Mouse (Mus musculus): ENCODE data around the gene Pcna. TPM values are rescaled to one million over a fixed set of nuclear protein-coding genes. Genes with fewer than 3 reads are reported as not detected.
A peak's percentile ranks its signal among the peaks of the same experiment; 100 is the strongest.

Gene Pcna
- polyA plus RNA-seq, 1 experiment from 2014 or later, result 202 TPM

- Histone ChIP-seq H3K36me3 (ENCODE audit: control insufficient read depth, insufficient read depth) (no peaks in the 10 kb centered on the region), H3K9me3 (replicated peaks; ENCODE audit: control insufficient read depth, low read length) (no peaks in the 10 kb centered on the region), H3K4me1 (ENCODE audit: control insufficient read depth, low read depth, low read length) (peaks cover 28% of the 10 kb centered on the region), H3K27ac (ENCODE audit: low read length) (peak overlapping the region; percentile 75), H3K4me2 (ENCODE audit: low read depth, low read length) (peak overlapping the region; percentile 85), H3K27me3 (ENCODE audit: control insufficient read depth, insufficient read depth, low read depth, low read length) (no peaks in the 10 kb centered on the region), H3K9ac (ENCODE audit: low read depth, low read length) (peak overlapping the region; percentile 84), H3K4me3 (ENCODE audit: low read depth, low read length) (peak overlapping the region; percentile 72)
- ATAC-seq (ENCODE audit: low read depth), result no peak
- 11% methylated on average over 6 of the region's 6 CpGs for WGBS (ENCODE audit: insufficient replicate concordance)
Measured at GRCm38 (mm10) chr2:132264266-132264710, 11.2 kb upstream of the Pcna start.

DNA sequence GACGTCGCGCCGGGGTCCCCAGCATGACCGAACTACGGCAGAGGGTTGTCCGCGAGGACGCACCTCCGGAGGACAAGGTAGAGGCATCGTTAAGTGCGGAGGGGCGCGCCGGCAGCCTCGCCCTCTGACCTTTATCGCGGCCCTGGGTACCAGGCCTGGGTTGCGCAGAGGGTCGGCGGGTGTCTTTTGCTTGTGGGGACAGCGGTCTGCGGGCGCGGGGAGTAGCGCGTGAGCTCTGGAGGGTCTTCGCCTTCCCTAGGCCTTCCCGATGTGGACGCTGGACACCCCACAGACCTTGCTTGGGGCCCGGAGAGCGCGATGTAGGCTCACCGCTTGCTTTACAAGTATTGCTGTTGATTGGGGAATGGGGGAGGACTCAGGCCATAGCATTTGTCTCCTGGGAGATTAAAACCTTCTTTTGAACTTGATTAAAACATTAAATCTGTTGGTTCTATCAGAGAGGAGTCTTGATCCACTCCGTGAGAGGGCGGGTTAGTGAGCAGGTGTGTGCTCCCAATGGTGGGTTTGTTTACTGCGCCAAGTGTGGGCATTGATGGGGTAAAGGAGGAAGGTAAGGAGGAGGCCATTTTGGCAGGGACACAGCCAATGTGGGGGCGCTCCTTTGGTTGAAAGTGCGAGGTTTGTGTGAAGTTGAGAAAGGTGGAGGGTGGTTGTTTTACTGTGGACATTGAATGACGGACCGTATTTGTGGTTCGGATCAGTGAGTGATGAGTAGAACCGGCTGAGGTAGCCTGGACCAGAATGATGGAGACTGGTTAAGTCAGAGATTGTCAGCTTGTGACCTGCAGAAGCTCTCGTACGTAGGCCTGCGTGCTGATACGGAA is 10.5 kb upstream of the Pcna start:
- no peaks in the 10 kb centered on the region for H3K27me3 ChIP-seq (ENCODE audit: control insufficient read depth, insufficient read depth, low read depth, low read length)
- H3K9me3 ChIP-seq (replicated peaks; ENCODE audit: control insufficient read depth, low read length), result no peaks in the 10 kb centered on the region
- peak overlapping the region; percentile 85 for H3K4me2 ChIP-seq (ENCODE audit: low read depth, low read length)
- H3K4me3 ChIP-seq (ENCODE audit: low read depth, low read length), result peak overlapping the region; percentile 72
- peak overlapping the region; percentile 84 for H3K9ac ChIP-seq (ENCODE audit: low read depth, low read length)
- H3K27ac ChIP-seq (ENCODE audit: low read length), result peak overlapping the region; percentile 75
- H3K36me3 ChIP-seq (ENCODE audit: control insufficient read depth, insufficient read depth), result no peaks in the 10 kb centered on the region
- peaks cover 25% of the 10 kb centered on the region for H3K4me1 ChIP-seq (ENCODE audit: control insufficient read depth, low read depth, low read length)
- peak; percentile 47 for ATAC-seq (ENCODE audit: low read depth)
- WGBS (ENCODE audit: insufficient replicate concordance), result under 1% methylated on average over 47 of the region's 47 CpGs

- H3K27ac ChIP-seq (ENCODE audit: low read length), result peak within 1 kb of the TSS; percentile 75
- H3K9ac ChIP-seq (ENCODE audit: low read depth, low read length), result peak within 1 kb of the TSS; percentile 84
Measured at GRCm38 (mm10) chr2:132262879-132263398, 9.8 kb upstream of the Pcna start, which contains the start of gene Cds2. Cds2 (plus strand) TSS chr2:132263148.

DNA sequence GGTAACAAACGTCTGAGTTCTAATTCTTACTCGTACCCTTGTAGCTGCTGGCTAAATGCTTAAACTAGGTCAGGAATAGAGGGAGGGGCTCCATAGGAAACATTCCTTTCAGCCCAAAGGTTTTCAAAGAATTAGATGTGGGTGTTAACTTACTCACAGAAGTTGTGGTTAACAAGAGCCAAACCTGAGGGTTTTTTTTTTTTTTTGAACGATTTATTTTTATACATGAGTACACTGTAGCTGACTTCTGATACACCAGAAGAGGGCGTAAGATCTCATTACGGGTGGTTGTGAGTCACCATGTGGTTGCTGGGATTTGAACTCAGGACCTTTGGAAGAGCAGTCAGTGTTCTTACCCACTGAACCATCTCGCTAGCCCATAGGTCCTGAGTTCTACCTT is 9.1 kb upstream of the Pcna start:
- H3K4me2 ChIP-seq (ENCODE audit: low read depth, low read length), result peak overlapping the region; percentile 75
- peaks cover 25% of the 10 kb centered on the region for H3K4me1 ChIP-seq (ENCODE audit: control insufficient read depth, low read depth, low read length)
- no peak overlapping the region for H3K9ac ChIP-seq (ENCODE audit: low read depth, low read length)
- no peaks in the 10 kb centered on the region for H3K9me3 ChIP-seq (replicated peaks; ENCODE audit: control insufficient read depth, low read length)
- no peak overlapping the region; the same call in 1 of the 2 replicates for H3K27ac ChIP-seq (ENCODE audit: low read length)
- H3K36me3 ChIP-seq (ENCODE audit: control insufficient read depth, insufficient read depth), result no peaks in the 10 kb centered on the region
- no peaks in the 10 kb centered on the region for H3K27me3 ChIP-seq (ENCODE audit: control insufficient read depth, insufficient read depth, low read depth, low read length)
- 61% methylated on average over 6 of the region's 6 CpGs for WGBS (ENCODE audit: insufficient replicate concordance)
- H3K4me3 ChIP-seq (ENCODE audit: low read depth, low read length), result peak overlapping the region; percentile 72
- ATAC-seq (ENCODE audit: low read depth), result no peak

More at GRCm38 (mm10) chr2:132262879-132263398, 9.8 kb upstream of the Pcna start, which contains the start of gene Cds2:
- H3K9me3 ChIP-seq (replicated peaks; ENCODE audit: control insufficient read depth, low read length), result no peaks in the 10 kb centered on the region
- H3K4me2 ChIP-seq (ENCODE audit: low read depth, low read length), result peak within 1 kb of the TSS; percentile 85
- peaks cover 25% of the 10 kb centered on the region for H3K4me1 ChIP-seq (ENCODE audit: control insufficient read depth, low read depth, low read length)
- peak; percentile 98 for ATAC-seq (ENCODE audit: low read depth)
- H3K27me3 ChIP-seq (ENCODE audit: control insufficient read depth, insufficient read depth, low read depth, low read length), result no peaks in the 10 kb centered on the region
- H3K36me3 ChIP-seq (ENCODE audit: control insufficient read depth, insufficient read depth), result no peaks in the 10 kb centered on the region
- peak within 1 kb of the TSS; percentile 72 for H3K4me3 ChIP-seq (ENCODE audit: low read depth, low read length)
- under 1% methylated on average over 42 of the region's 49 CpGs for WGBS (ENCODE audit: insufficient replicate concordance)

- Histone ChIP-seq H3K36me3 (ENCODE audit: control insufficient read depth, insufficient read depth) (no peaks in the 10 kb centered on the region), H3K27ac (ENCODE audit: low read length) (no peak overlapping the region), H3K27me3 (ENCODE audit: control insufficient read depth, insufficient read depth, low read depth, low read length) (no peaks in the 10 kb centered on the region), H3K4me2 (ENCODE audit: low read depth, low read length) (no peak overlapping the region), H3K9me3 (replicated peaks; ENCODE audit: control insufficient read depth, low read length) (no peaks in the 10 kb centered on the region), H3K9ac (ENCODE audit: low read depth, low read length) (no peak overlapping the region), H3K4me3 (ENCODE audit: low read depth, low read length) (no peak overlapping the region), H3K4me1 (ENCODE audit: control insufficient read depth, low read depth, low read length) (peaks cover 23% of the 10 kb centered on the region)
- 83% methylated on average over 3 of the region's 3 CpGs for WGBS (ENCODE audit: insufficient replicate concordance)
- no peak for ATAC-seq (ENCODE audit: low read depth)
Measured at GRCm38 (mm10) chr2:132260601-132261000, 7.5 kb upstream of the Pcna start.

- Histone ChIP-seq H3K36me3 (ENCODE audit: control insufficient read depth, insufficient read depth) (no peaks in the 10 kb centered on the region), H3K4me3 (ENCODE audit: low read depth, low read length) (no peak overlapping the region), H3K9me3 (replicated peaks; ENCODE audit: control insufficient read depth, low read length) (no peaks in the 10 kb centered on the region), H3K4me1 (ENCODE audit: control insufficient read depth, low read depth, low read length) (peaks cover 3% of the 10 kb centered on the region), H3K27ac (ENCODE audit: low read length) (no peak overlapping the region), H3K27me3 (ENCODE audit: control insufficient read depth, insufficient read depth, low read depth, low read length) (no peaks in the 10 kb centered on the region), H3K4me2 (ENCODE audit: low read depth, low read length) (no peak overlapping the region), H3K9ac (ENCODE audit: low read depth, low read length) (no peak overlapping the region)
- 82% methylated on average over 6 of the region's 6 CpGs for WGBS (ENCODE audit: insufficient replicate concordance)
- no peak for ATAC-seq (ENCODE audit: low read depth)
Measured at GRCm38 (mm10) chr2:132257350-132258068, 4.4 kb upstream of the Pcna start.

- no peaks in the 10 kb centered on the region for H3K9me3 ChIP-seq (replicated peaks; ENCODE audit: control insufficient read depth, low read length)
- peak overlapping the region; percentile 84 for H3K27ac ChIP-seq (ENCODE audit: low read length)
- no peaks in the 10 kb centered on the region for H3K27me3 ChIP-seq (ENCODE audit: control insufficient read depth, insufficient read depth, low read depth, low read length)
- peaks cover 22% of the 10 kb centered on the region for H3K36me3 ChIP-seq (ENCODE audit: control insufficient read depth, insufficient read depth)
- H3K4me2 ChIP-seq (ENCODE audit: low read depth, low read length), result peak overlapping the region; percentile 76
- H3K4me3 ChIP-seq (ENCODE audit: low read depth, low read length), result peak overlapping the region; percentile 79
- H3K9ac ChIP-seq (ENCODE audit: low read depth, low read length), result peak overlapping the region; percentile 64
- under 1% methylated on average over 7 of the region's 7 CpGs for WGBS (ENCODE audit: insufficient replicate concordance)
- no peak for ATAC-seq (ENCODE audit: low read depth)
- H3K4me1 ChIP-seq (ENCODE audit: control insufficient read depth, low read depth, low read length), result peaks cover 16% of the 10 kb centered on the region
Measured at GRCm38 (mm10) chr2:132253603-132254002, 489 bp upstream of the Pcna start.

GRCm38 (mm10) chr2:132251911-132252310 is 1.2 kb downstream of the Pcna start:
- no peak for ATAC-seq (ENCODE audit: low read depth)
- peak overlapping the region; percentile 75 for H3K9ac ChIP-seq (ENCODE audit: low read depth, low read length)
- peak overlapping the region; percentile 79 for H3K4me3 ChIP-seq (ENCODE audit: low read depth, low read length)
- H3K4me1 ChIP-seq (ENCODE audit: control insufficient read depth, low read depth, low read length), result peaks cover 26% of the 10 kb centered on the region
- H3K4me2 ChIP-seq (ENCODE audit: low read depth, low read length), result peak overlapping the region; percentile 80
- peak overlapping the region; percentile 45 for H3K27ac ChIP-seq (ENCODE audit: low read length)
- 5% methylated on average over 8 of the region's 8 CpGs for WGBS (ENCODE audit: insufficient replicate concordance)
- H3K27me3 ChIP-seq (ENCODE audit: control insufficient read depth, insufficient read depth, low read depth, low read length), result no peaks in the 10 kb centered on the region
- H3K36me3 ChIP-seq (ENCODE audit: control insufficient read depth, insufficient read depth), result peaks cover 30% of the 10 kb centered on the region
- H3K9me3 ChIP-seq (replicated peaks; ENCODE audit: control insufficient read depth, low read length), result no peaks in the 10 kb centered on the region
